Mouse (Mus musculus) hindbrain, embryonic 16.5 days (tissue): ENCODE results near the gene Cwh43. TPM values are rescaled to one million over a fixed set of nuclear protein-coding genes. Genes with fewer than 3 reads are reported as not detected.

ENCODE experiments used
- ATAC-seq: fragments of 200-750 bp; cut with Nextera tagmentation; 2 replicates; pipeline ENCODE4 v1.8.0; 2017; ENCODE audit warnings: moderate TSS enrichment, moderate library complexity
- H3K27ac ChIP-seq: fragments of 300-500 bp; sonication (generic); 2 replicates; pipeline ENCODE4 v1.5.1; 2014; ENCODE audit warnings: low read depth, mild to moderate bottlenecking, control low read depth, low read length, moderate library complexity
- H3K27me3 ChIP-seq: fragments of 300-500 bp; sonication (generic); replicated peaks from 2 replicates; pipeline ENCODE4 v1.6.1; 2014; ENCODE audit warnings: low read length; ENCODE audit not compliant: control insufficient read depth, insufficient read depth
- H3K36me3 ChIP-seq: fragments of 300-500 bp; sonication (generic); 2 replicates; pipeline ENCODE4 v1.6.1; 2014; ENCODE audit warnings: mild to moderate bottlenecking, low read length, moderate library complexity, mixed read lengths; ENCODE audit not compliant: control insufficient read depth, insufficient read depth
- H3K4me1 ChIP-seq: fragments of 300-500 bp; sonication (generic); 2 replicates; pipeline ENCODE4 v1.6.1; 2014; ENCODE audit warnings: low read depth, low read length; ENCODE audit not compliant: control insufficient read depth, insufficient read depth
- H3K4me2 ChIP-seq: fragments of 300-500 bp; sonication (generic); 2 replicates; pipeline ENCODE4 v1.6.1; 2014; ENCODE audit warnings: mild to moderate bottlenecking, low read length, control low read depth, moderate library complexity
- H3K4me3 ChIP-seq: fragments of 300-500 bp; sonication (generic); 2 replicates; pipeline ENCODE4 v1.5.1; 2014; ENCODE audit warnings: mild to moderate bottlenecking, low read length, control low read depth, moderate library complexity
- H3K9ac ChIP-seq: fragments of 300-500 bp; sonication (generic); 2 replicates; pipeline ENCODE4 v1.6.1; 2014; ENCODE audit warnings: low read depth, mild to moderate bottlenecking, control low read depth, low read length, moderate library complexity
- H3K9me3 ChIP-seq: fragments of 300-500 bp; sonication (generic); 2 replicates; pipeline ENCODE4 v1.6.1; 2014; ENCODE audit warnings: mild to moderate bottlenecking, low read length, moderate library complexity; ENCODE audit not compliant: control insufficient read depth
- WGBS: fragments of 180-500 bp; shearing (Covaris S2); extraction: QIAGEN DNeasy Blood & Tissue Kit; methylation state at CpG from one replicate; pipeline ENCODE4 v1.1.7; 2014; 5-methylcytosine and 5-hydroxymethylcytosine counted together
- polyA plus RNA-seq: library from polyadenylated mRNA; unstranded; fragments of >200 nt; fragmentation: Nextera tagmentation; extraction: Ambion mirVana; gene quantifications from 2 replicates; pipeline ENCODE4 v1.2.1, GENCODE M21; 2015

Gene Cwh43
- polyA plus RNA-seq, 1 experiment from 2014 or later, result 0.46 TPM

- no peaks in the 10 kb centered on the region for H3K27me3 ChIP-seq
- no peak overlapping the region for H3K27ac ChIP-seq
- H3K36me3 ChIP-seq, result no peaks in the 10 kb centered on the region
- H3K9me3 ChIP-seq, result no peaks in the 10 kb centered on the region
- no peak overlapping the region for H3K4me2 ChIP-seq
- no peak overlapping the region for H3K9ac ChIP-seq
- H3K4me1 ChIP-seq, result no peaks in the 10 kb centered on the region
- no peak overlapping the region for H3K4me3 ChIP-seq
- ATAC-seq, result no peak
- WGBS, result 74% methylated on average over 9 of the region's 9 CpGs
Observed at GRCm38 (mm10) chr5:73442176-73442575, 36.3 kb downstream of the Cwh43 start.

GRCm38 (mm10) chr5:73450276-73450675 is 44.4 kb downstream of the Cwh43 start:
- no peak overlapping the region for H3K27ac ChIP-seq
- no peaks in the 10 kb centered on the region for H3K4me1 ChIP-seq
- no peak overlapping the region for H3K9ac ChIP-seq
- H3K4me2 ChIP-seq, result no peak overlapping the region
- 88% methylated on average over 1 of the region's 1 CpGs for WGBS
- no peak overlapping the region for H3K4me3 ChIP-seq
- no peak for ATAC-seq
- H3K27me3 ChIP-seq, result no peaks in the 10 kb centered on the region
- H3K36me3 ChIP-seq, result no peaks in the 10 kb centered on the region
- H3K9me3 ChIP-seq, result no peaks in the 10 kb centered on the region

- no peak for ATAC-seq
- H3K9ac ChIP-seq, result no peak overlapping the region
- no peak overlapping the region for H3K4me2 ChIP-seq
- H3K4me3 ChIP-seq, result no peak overlapping the region
- H3K4me1 ChIP-seq, result no peaks in the 10 kb centered on the region
- H3K27me3 ChIP-seq, result no peaks in the 10 kb centered on the region
- no peaks in the 10 kb centered on the region for H3K9me3 ChIP-seq
- H3K27ac ChIP-seq, result no peak overlapping the region
- no peaks in the 10 kb centered on the region for H3K36me3 ChIP-seq
- 64% methylated on average over 2 of the region's 2 CpGs for WGBS
Observed at GRCm38 (mm10) chr5:73454502-73455306, 48.8 kb downstream of the Cwh43 start.

- H3K4me2 ChIP-seq, result no peak overlapping the region
- no peak overlapping the region for H3K27ac ChIP-seq
- WGBS, result 87% methylated on average over 5 of the region's 5 CpGs
- H3K9me3 ChIP-seq, result no peaks in the 10 kb centered on the region
- H3K36me3 ChIP-seq, result no peaks in the 10 kb centered on the region
- H3K9ac ChIP-seq, result no peak overlapping the region
- no peak for ATAC-seq
- no peaks in the 10 kb centered on the region for H3K4me1 ChIP-seq
- no peak overlapping the region for H3K4me3 ChIP-seq
- H3K27me3 ChIP-seq, result no peaks in the 10 kb centered on the region
Observed at GRCm38 (mm10) chr5:73455307-73455687, 49.4 kb downstream of the Cwh43 start.

GRCm38 (mm10) chr5:73468462-73469433 is 62.9 kb downstream of the Cwh43 start:
- H3K9ac ChIP-seq, result no peak overlapping the region
- no peak for ATAC-seq
- WGBS, result 86% methylated on average over 16 of the region's 16 CpGs

GRCm38 (mm10) chr5:73474412-73475405 is 68.8 kb downstream of the Cwh43 start:
- Histone ChIP-seq H3K4me1 (no peaks in the 10 kb centered on the region), H3K4me3 (no peak overlapping the region), H3K9me3 (no peaks in the 10 kb centered on the region), H3K27ac (no peak overlapping the region), H3K9ac (no peak overlapping the region), H3K27me3 (no peaks in the 10 kb centered on the region), H3K36me3 (no peaks in the 10 kb centered on the region), H3K4me2 (no peak overlapping the region)
- ATAC-seq, result no peak
- WGBS, result 88% methylated on average over 20 of the region's 20 CpGs

More at GRCm38 (mm10) chr5:73468462-73469433, 62.9 kb downstream of the Cwh43 start:
- Histone ChIP-seq H3K9me3 (no peaks in the 10 kb centered on the region), H3K36me3 (no peaks in the 10 kb centered on the region), H3K27me3 (no peaks in the 10 kb centered on the region), H3K4me1 (no peaks in the 10 kb centered on the region), H3K27ac (no peak overlapping the region), H3K4me3 (no peak overlapping the region), H3K4me2 (no peak overlapping the region)

- WGBS, result 84% methylated on average over 7 of the region's 7 CpGs
- Histone ChIP-seq H3K4me3 (no peak within 1 kb of the TSS), H3K9ac (no peak within 1 kb of the TSS), H3K4me1 (peaks cover 3% of the 10 kb centered on the region), H3K9me3 (no peaks in the 10 kb centered on the region), H3K36me3 (no peaks in the 10 kb centered on the region), H3K27me3 (no peaks in the 10 kb centered on the region), H3K27ac (no peak within 1 kb of the TSS), H3K4me2 (no peak within 1 kb of the TSS)
- no peak for ATAC-seq
Observed at GRCm38 (mm10) chr5:73480700-73481099, 74.8 kb downstream of the Cwh43 start, which contains the start of gene Dcun1d4. Dcun1d4 (plus strand) TSS chr5:73481000.

- Histone ChIP-seq H3K4me1 (peaks cover 3% of the 10 kb centered on the region), H3K9me3 (no peaks in the 10 kb centered on the region), H3K27ac (no peak overlapping the region), H3K27me3 (no peaks in the 10 kb centered on the region), H3K9ac (no peak overlapping the region), H3K4me3 (no peak overlapping the region), H3K36me3 (no peaks in the 10 kb centered on the region), H3K4me2 (no peak overlapping the region)
- WGBS, result 94% methylated on average over 7 of the region's 7 CpGs
- ATAC-seq, result no peak
Observed at GRCm38 (mm10) chr5:73481401-73481800, 75.5 kb downstream of the Cwh43 start.
